Mouse (Mus musculus) intestine, postnatal 0 days (tissue): ENCODE measurements around the gene Zan. TPM values are rescaled to one million over a fixed set of nuclear protein-coding genes. Genes with fewer than 3 reads are reported as not detected.

Experiments used
- ATAC-seq: fragments of 200-750 bp; cut with Nextera tagmentation; 2 replicates; pipeline ENCODE4 v1.8.0; 2017; ENCODE audit warnings: mild to moderate bottlenecking, moderate TSS enrichment, moderate library complexity
- H3K27ac ChIP-seq: fragments of 300-500 bp; sonication (generic); 2 replicates; pipeline ENCODE4 v1.5.1; 2014; ENCODE audit warnings: mild to moderate bottlenecking, low read depth, low read length, moderate library complexity
- H3K27me3 ChIP-seq: fragments of 300-500 bp; sonication (generic); replicated peaks from 2 replicates; pipeline ENCODE4 v1.6.1; 2014; ENCODE audit warnings: low read length, mixed read lengths; ENCODE audit not compliant: control insufficient read depth, insufficient read depth
- H3K36me3 ChIP-seq: fragments of 300-500 bp; sonication (generic); 2 replicates; pipeline ENCODE4 v1.6.1; 2014; ENCODE audit warnings: mild to moderate bottlenecking, moderate library complexity; ENCODE audit not compliant: control insufficient read depth, insufficient read depth
- H3K4me1 ChIP-seq: fragments of 300-500 bp; sonication (generic); replicated peaks from 2 replicates; pipeline ENCODE4 v1.6.1; 2014; ENCODE audit warnings: antibody characterized with exemption, low read length, mixed read lengths; ENCODE audit not compliant: control insufficient read depth, insufficient read depth
- H3K4me2 ChIP-seq: fragments of 300-500 bp; sonication (generic); replicated peaks from 2 replicates; pipeline ENCODE4 v1.6.1; 2014; ENCODE audit warnings: low read depth, mild to moderate bottlenecking, moderate library complexity
- H3K4me3 ChIP-seq: fragments of 300-500 bp; sonication (generic); 2 replicates; pipeline ENCODE4 v1.5.1; 2014; ENCODE audit warnings: low read depth, low read length
- H3K9ac ChIP-seq: fragments of 300-500 bp; sonication (generic); 2 replicates; pipeline ENCODE4 v1.6.1; 2014; ENCODE audit warnings: mild to moderate bottlenecking, low read depth, low read length
- H3K9me3 ChIP-seq: fragments of 300-500 bp; sonication (generic); 2 replicates; pipeline ENCODE4 v1.6.1; 2016; ENCODE audit warnings: mixed run types; ENCODE audit not compliant: control insufficient read depth
- CTCF ChIP-seq: sonication (generic); IDR thresholded peaks from 2 replicates; pipeline ENCODE4 v1.5.1; 2016; ENCODE audit warnings: low read depth, mild to moderate bottlenecking, control low read depth, antibody characterized with exemption, moderate library complexity
- WGBS: fragments of 180-500 bp; shearing (Covaris S2); extraction: QIAGEN DNeasy Blood & Tissue Kit; methylation state at CpG from one replicate; pipeline ENCODE4 v1.1.7; 2014; 5-methylcytosine and 5-hydroxymethylcytosine counted together
- polyA plus RNA-seq: library from polyadenylated mRNA; unstranded; fragments of >200 nt; fragmentation: Nextera tagmentation; extraction: Ambion mirVana; gene quantifications from 2 replicates; pipeline ENCODE4 v1.2.1, GENCODE M21; 2015

Gene Zan
- polyA plus RNA-seq, 1 experiment from 2014 or later = 0.35 TPM

DNA sequence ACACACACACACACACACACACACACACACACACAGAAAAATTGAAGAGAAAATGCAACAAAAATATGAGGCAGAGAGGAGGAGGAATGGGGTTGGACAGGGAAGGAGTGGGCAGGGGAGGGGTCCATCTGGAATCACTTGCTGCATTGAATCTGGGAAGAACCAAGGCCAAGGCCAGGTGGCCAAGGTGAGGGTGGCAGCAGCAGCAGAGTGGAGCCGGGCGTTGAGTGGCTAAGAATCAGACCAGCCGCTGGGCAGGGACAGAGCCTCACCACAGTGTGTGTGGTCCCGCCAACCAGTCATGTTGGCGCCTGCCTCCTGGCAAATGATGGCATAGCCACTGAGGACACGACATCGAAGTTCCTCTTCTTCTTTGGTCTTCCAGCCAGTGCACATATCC, 93.4 kb downstream of the Zan start:
- H3K36me3 ChIP-seq = no peaks in the 10 kb centered on the region
- no peak for TF ChIP-seq CTCF

DNA sequence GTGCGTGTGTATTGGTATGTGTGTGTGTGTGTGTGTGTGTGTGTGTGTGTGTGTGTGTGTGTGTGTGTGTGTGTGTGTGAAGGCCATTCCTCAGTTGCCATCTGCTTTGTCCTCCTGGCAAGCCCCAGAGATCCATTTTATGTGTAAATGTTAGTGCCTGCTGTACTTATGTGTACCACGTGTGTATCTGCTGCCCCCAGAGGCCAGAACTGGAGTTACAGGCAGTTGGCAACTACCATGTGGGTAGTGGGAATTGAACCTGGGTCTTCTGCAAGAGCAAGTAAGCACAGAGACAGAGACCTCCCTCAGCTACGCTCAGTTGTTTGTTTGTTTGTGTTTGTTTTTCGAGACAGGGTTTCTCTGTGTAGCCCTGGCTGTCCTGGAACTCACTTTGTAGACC, 95.7 kb downstream of the Zan start:
- Histone ChIP-seq H3K27me3 (no peaks in the 10 kb centered on the region), H3K9ac (no peak overlapping the region), H3K36me3 (no peaks in the 10 kb centered on the region), H3K9me3 (no peaks in the 10 kb centered on the region), H3K27ac (no peak overlapping the region), H3K4me1 (no peaks in the 10 kb centered on the region), H3K4me2 (no peak overlapping the region), H3K4me3 (no peak overlapping the region)
- ATAC-seq = no peak
- TF ChIP-seq CTCF = peak; percentile 88
- 59% methylated on average over 4 of the region's 4 CpGs for WGBS

More for the DNA sequence above, 93.4 kb downstream of the Zan start:
- no peaks in the 10 kb centered on the region for H3K27me3 ChIP-seq
- no peak overlapping the region for H3K4me2 ChIP-seq
- 88% methylated on average over 7 of the region's 7 CpGs for WGBS
- no peak overlapping the region for H3K9ac ChIP-seq
- H3K4me3 ChIP-seq = no peak overlapping the region
- ATAC-seq = no peak
- no peaks in the 10 kb centered on the region for H3K4me1 ChIP-seq
- no peaks in the 10 kb centered on the region for H3K9me3 ChIP-seq
- H3K27ac ChIP-seq = no peak overlapping the region

DNA sequence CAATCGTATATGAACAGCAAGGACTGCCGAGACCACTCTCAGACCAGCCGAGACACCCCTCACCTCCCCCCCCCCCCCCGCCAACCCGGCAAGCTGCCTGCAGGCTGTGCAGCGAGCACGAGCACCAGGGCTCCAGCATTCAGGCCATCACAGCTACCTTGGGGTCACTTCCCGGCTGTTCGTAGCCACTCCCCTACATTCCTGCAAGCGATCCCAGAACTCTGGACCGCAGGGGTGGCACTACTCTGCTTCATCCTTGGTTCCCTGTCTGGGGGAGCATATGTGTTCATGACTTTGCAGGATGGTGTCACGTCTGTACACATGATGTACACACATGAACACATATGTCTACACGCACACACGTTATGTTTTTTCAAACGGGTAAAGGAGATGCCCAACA, 99.3 kb downstream of the Zan start:
- H3K27me3 ChIP-seq = no peaks in the 10 kb centered on the region
- H3K4me3 ChIP-seq = no peak overlapping the region
- no peak overlapping the region for H3K27ac ChIP-seq
- no peaks in the 10 kb centered on the region for H3K4me1 ChIP-seq
- peaks cover 17% of the 10 kb centered on the region for H3K36me3 ChIP-seq
- 28% methylated on average over 9 of the region's 15 CpGs for WGBS
- no peaks in the 10 kb centered on the region for H3K9me3 ChIP-seq
- no peak overlapping the region for H3K4me2 ChIP-seq
- no peak for ATAC-seq
- H3K9ac ChIP-seq = no peak overlapping the region
- no peak for TF ChIP-seq CTCF

DNA sequence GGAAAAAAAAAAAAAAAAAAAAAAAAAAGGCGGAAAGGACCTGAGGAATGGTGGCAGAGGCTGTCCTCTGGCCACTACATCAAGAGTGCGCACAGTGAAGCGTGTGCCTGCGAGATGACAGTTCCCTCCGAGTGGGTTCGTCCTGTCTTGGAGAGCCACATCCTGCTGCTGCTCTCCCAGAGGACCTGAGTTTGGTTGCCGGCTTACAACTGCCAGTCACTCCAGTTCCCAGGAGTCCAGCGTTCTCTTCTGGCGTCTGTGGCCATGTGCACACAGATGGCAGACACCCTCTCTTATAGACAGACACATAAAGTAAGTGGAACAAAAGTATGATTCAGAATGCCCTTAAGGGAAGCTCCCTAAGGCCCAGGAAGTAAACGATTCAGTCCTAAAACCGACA, 99.7 kb downstream of the Zan start:
- H3K4me1 ChIP-seq = no peaks in the 10 kb centered on the region
- 0 out of 2 replicates have a peak, but pooled peaks have one; percentile 17 for TF ChIP-seq CTCF
- no peaks in the 10 kb centered on the region for H3K9me3 ChIP-seq
- peak overlapping the region; percentile 22; the same call in 1 of the 2 replicates for H3K9ac ChIP-seq
- WGBS = 19% methylated on average over 10 of the region's 11 CpGs
- ATAC-seq = no peak
- H3K27me3 ChIP-seq = no peaks in the 10 kb centered on the region
- H3K4me3 ChIP-seq = no peak overlapping the region
- no peak overlapping the region for H3K27ac ChIP-seq
- H3K36me3 ChIP-seq = peaks cover 21% of the 10 kb centered on the region
- no peak overlapping the region for H3K4me2 ChIP-seq

DNA sequence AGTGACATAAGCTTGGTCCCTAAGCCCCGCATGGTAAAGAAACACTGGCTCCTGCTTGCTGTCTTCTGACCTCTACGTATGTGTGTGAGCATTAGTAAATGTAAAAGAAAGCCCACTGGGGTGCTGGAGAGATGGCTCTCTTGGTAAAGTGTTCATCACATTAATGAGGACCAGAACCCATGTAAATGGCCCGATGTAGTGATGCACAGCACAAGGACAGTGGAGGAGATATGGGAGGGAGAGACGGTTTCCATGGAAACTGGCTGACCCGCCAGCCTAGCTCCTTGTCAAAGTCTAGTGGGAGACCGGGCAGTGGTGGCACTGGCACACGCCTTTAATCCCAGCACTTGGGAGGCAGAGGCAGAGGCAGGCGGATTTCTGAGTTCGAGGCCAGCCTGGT, 100.1 kb downstream of the Zan start:
- no peaks in the 10 kb centered on the region for H3K9me3 ChIP-seq
- no peaks in the 10 kb centered on the region for H3K4me1 ChIP-seq
- H3K27me3 ChIP-seq = no peaks in the 10 kb centered on the region
- no peak for TF ChIP-seq CTCF
- WGBS = 50% methylated on average over 9 of the region's 9 CpGs
- no peak for ATAC-seq
- H3K9ac ChIP-seq = no peak overlapping the region
- peaks cover 26% of the 10 kb centered on the region for H3K36me3 ChIP-seq
- no peak overlapping the region for H3K4me2 ChIP-seq
- no peak overlapping the region for H3K4me3 ChIP-seq
- H3K27ac ChIP-seq = no peak overlapping the region

DNA sequence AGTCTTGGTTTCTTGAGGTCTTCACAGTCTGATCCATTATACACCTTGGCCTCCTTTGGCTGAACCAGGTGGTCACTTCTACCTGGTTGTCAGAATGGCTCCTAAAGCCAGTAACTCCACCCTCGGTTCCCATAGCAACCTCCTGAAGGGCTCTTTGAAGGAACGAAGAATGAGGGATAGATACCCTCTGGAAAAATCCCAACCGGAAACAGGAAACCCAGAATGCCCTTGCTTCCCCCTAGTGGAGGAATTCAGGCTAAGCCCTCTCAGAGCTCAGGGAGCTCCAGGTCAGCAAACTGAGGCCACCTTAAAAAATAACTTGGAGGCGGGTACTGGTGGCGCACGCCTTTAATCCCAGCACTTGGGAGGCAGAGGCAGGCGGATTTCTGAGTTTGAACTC, 100.7 kb downstream of the Zan start:
- Histone ChIP-seq H3K9ac (no peak overlapping the region), H3K27ac (no peak overlapping the region), H3K36me3 (peaks cover 31% of the 10 kb centered on the region), H3K9me3 (no peaks in the 10 kb centered on the region), H3K27me3 (no peaks in the 10 kb centered on the region), H3K4me3 (no peak overlapping the region), H3K4me1 (no peaks in the 10 kb centered on the region), H3K4me2 (no peak overlapping the region)
- WGBS = 30% methylated on average over 7 of the region's 7 CpGs
- ATAC-seq = no peak
- TF ChIP-seq CTCF = peak; percentile 75

DNA sequence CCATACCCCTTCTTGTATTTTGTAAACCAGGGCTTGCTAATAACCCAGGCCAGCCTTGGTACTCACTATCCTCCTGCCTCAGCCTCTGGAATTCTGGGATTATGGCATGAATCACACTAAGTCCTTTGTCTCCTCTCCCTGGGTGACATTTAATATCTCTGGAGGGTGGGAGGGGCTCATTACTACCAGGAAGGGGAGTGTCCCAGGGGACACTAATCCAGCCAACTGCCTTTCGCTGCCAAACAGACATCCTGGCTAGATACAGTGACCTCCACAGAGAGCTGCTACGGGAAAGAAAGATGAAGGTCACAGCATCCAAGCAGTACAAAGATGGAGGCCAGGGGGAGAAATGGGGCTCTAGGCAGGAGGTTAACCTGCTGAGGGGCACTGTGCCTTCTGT, 101.2 kb downstream of the Zan start:
- Histone ChIP-seq H3K4me2 (no peak overlapping the region), H3K27ac (no peak overlapping the region), H3K4me3 (no peak overlapping the region), H3K9ac (no peak overlapping the region), H3K36me3 (peaks cover 37% of the 10 kb centered on the region), H3K27me3 (no peaks in the 10 kb centered on the region), H3K4me1 (no peaks in the 10 kb centered on the region), H3K9me3 (no peaks in the 10 kb centered on the region)
- no peak for ATAC-seq
- no peak for TF ChIP-seq CTCF
- WGBS = 31% methylated on average over 2 of the region's 2 CpGs
